Mouse (Mus musculus) CD4-positive, CD25-positive, alpha-beta regulatory T cell, adult 2 months (primary cell): ENCODE results near the gene Pip5kl1.

Experiments used
- DNase-seq: peaks from one replicate; pipeline ENCODE4 v3.0.0-alpha.2; 2012; ENCODE audit warnings: low read depth, low spot score

Gene Pip5kl1

GRCm38 (mm10) chr2:32612274-32612673, 37.7 kb downstream of the Pip5kl1 start:
- DNase-seq = no peak

GRCm38 (mm10) chr2:32617109-32617508, 42.5 kb downstream of the Pip5kl1 start:
- DNase-seq = no peak

- peak; percentile 45 for DNase-seq
Measured at GRCm38 (mm10) chr2:32617601-32618000, 43.0 kb downstream of the Pip5kl1 start.

GRCm38 (mm10) chr2:32618051-32618450, 43.5 kb downstream of the Pip5kl1 start:
- no peak for DNase-seq

- no peak for DNase-seq
Measured at GRCm38 (mm10) chr2:32620682-32621516, 46.3 kb downstream of the Pip5kl1 start.

- no peak for DNase-seq
Measured at GRCm38 (mm10) chr2:32621517-32621859, 46.9 kb downstream of the Pip5kl1 start, which contains the start of gene Ak1. TSS of gene Ak1 (plus strand) at chr2:32621758.

GRCm38 (mm10) chr2:32624111-32624748, 49.6 kb downstream of the Pip5kl1 start:
- no peak for DNase-seq

- DNase-seq = no peak
Measured at GRCm38 (mm10) chr2:32625212-32625872, 50.7 kb downstream of the Pip5kl1 start.

GRCm38 (mm10) chr2:32625873-32626694, 51.5 kb downstream of the Pip5kl1 start:
- no peak for DNase-seq

- no peak for DNase-seq
Measured at GRCm38 (mm10) chr2:32627266-32628043, 52.9 kb downstream of the Pip5kl1 start.

- DNase-seq = no peak
Measured at GRCm38 (mm10) chr2:32628044-32628550, 53.5 kb downstream of the Pip5kl1 start.

GRCm38 (mm10) chr2:32628729-32629128, 54.1 kb downstream of the Pip5kl1 start:
- DNase-seq = no peak

- DNase-seq = no peak
Measured at GRCm38 (mm10) chr2:32629276-32629976, 54.8 kb downstream of the Pip5kl1 start.

- no peak for DNase-seq
Measured at GRCm38 (mm10) chr2:32630036-32630435, 55.4 kb downstream of the Pip5kl1 start.

GRCm38 (mm10) chr2:32631046-32631445, 56.4 kb downstream of the Pip5kl1 start:
- no peak for DNase-seq

GRCm38 (mm10) chr2:32631737-32632394, 57.3 kb downstream of the Pip5kl1 start:
- DNase-seq = peak; percentile 86
